Mouse (Mus musculus): Measurements from ENCODE around the gene Sdf2.
A peak's percentile ranks its signal among the peaks of the same experiment; 100 is the strongest.

Sdf2 gene

GRCm38 (mm10) chr11:78261380-78262352 lies 16.1 kb downstream of the Sdf2 start, which contains the start of gene 2610507B11Rik:
Gene 2610507B11Rik (plus strand): TSS chr11:78261752.
- DNase-seq (ENCODE audit: low read depth, low spot score): peak; percentile 92

GRCm38 (mm10) chr11:78262550-78262949 lies 17.0 kb downstream of the Sdf2 start:
- DNase-seq (ENCODE audit: low read depth, low spot score): peak; percentile 91

DNA sequence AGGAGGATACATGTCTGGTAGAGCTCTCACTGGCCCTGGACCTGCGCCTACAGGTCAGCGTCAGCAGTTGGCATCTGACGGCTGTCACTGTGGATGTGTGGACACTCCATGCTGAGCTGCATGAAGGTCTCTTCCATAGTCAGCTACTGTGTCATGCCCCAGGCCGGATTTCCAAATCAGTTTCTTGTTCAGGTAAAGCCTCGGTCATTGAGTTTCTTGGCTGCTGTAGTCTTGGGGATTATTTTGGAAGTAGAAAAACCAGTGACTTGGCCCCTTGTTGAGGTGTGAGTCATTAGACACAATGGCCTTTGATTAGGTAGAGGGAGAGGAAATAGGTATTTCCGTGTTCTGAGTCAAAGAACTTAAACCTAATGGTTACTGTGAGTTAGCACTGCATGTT lies 20.0 kb downstream of the Sdf2 start:
- DNase-seq (ENCODE audit: low read depth, low spot score): no peak

- no peak for DNase-seq (ENCODE audit: low read depth, low spot score)
These were observed 26.4 kb downstream of the Sdf2 start for GRCm38 (mm10) chr11:78271986-78272385.

- no peak for DNase-seq (ENCODE audit: low read depth, low spot score)
These were observed 30.1 kb downstream of the Sdf2 start for GRCm38 (mm10) chr11:78275596-78275995.

DNA sequence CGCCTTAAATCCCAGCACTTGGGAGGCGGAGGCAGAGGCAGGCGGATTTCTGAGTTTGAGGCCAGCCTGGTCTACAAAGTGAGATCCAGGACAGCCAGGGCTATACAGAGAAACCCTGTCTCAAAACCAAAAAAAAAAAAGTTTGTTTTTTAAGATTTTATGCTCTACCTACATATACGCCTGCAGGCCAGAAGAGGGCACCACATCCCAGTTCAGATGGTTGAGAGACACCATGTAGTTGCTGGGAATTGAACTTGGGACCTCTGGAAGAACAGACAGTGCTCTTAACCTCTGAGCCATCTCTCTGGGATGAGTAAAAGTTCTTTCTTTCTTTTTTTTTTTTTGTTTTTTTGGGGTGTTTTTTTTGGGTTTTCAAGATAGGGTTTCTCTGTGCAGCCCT lies 30.6 kb downstream of the Sdf2 start:
- DNase-seq (ENCODE audit: low read depth, low spot score): peak; percentile 67

- no peak for DNase-seq (ENCODE audit: low read depth, low spot score)
These were observed 33.3 kb downstream of the Sdf2 start for GRCm38 (mm10) chr11:78278853-78279252.

- DNase-seq (ENCODE audit: low read depth, low spot score): no peak
These were observed 34.0 kb downstream of the Sdf2 start for GRCm38 (mm10) chr11:78279586-78279985.

DNA sequence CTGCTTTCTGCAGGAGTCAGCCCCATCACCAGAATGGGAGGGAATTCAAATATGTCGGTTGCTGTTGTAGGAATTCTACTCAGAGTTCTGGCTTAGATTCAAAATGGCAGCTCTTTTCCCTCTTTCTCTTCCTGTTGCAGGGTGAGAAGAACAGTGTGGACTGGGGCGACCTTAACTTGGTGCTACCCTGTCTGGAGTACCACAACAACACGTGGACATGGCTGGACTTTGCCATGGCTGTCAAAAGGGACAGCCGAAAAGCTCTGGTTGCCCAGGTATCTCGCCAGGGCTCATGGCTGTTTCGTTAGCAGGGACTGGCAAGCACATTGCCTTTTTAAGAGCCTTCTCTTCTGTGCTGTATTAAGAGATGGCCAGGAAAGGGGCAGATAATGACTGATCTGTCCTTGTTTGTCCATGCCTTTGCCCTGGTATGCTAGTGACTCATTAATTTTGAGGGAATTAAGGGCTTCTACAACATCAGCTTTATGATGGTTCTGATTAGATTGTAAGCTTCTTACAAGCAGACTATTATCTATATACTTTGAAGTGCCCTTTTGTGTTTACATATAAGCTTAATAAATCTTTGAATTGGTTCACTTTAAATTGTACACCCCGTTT lies 43.7 kb downstream of the Sdf2 start:
- no peak for DNase-seq (ENCODE audit: low read depth, low spot score)

GRCm38 (mm10) chr11:78290654-78291053 lies 45.1 kb downstream of the Sdf2 start, which contains the start of gene BC030499:
Gene BC030499 (plus strand): TSS chr11:78290841.
- DNase-seq (ENCODE audit: low read depth, low spot score): no peak

DNA sequence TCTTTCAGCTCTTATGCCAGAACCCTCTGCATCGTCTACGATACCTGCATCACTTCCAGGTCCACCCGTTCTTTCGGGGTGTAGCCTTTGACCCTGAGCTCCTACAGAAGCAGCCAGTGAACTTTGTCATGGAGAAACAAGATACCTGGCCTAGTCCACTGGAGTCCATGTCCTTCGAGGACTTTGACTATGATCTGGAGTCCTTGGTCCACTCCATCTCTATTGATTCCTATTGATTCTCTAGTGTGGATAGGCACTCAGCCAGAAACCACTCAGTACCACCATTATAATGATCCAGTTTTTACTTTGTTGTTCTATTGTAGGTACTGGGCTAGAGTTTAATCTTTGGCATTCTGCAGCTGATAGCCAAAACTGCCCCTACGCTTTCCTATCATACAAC lies 49.0 kb downstream of the Sdf2 start:
- no peak for DNase-seq (ENCODE audit: low read depth, low spot score)

DNA sequence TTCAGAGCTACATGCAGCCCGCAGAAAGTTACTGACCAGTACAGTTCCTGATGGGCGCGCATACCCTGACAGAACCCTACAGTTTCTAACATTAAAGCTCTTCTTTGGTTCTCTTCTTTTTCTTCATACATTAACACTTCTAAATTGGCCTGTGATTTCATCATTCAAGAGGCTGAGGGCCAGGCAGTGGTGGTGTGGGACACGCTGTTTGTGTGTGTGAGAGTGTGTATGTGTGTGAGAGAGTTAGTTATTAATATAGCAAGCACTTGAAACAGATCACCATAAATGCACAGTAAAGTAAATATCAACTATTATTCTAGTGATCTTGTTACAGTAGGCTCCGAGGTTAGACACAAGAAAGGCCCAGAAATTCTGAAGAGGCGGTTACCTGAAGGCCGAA lies 55.4 kb downstream of the Sdf2 start:
- no peak for DNase-seq (ENCODE audit: low read depth, low spot score)

DNA sequence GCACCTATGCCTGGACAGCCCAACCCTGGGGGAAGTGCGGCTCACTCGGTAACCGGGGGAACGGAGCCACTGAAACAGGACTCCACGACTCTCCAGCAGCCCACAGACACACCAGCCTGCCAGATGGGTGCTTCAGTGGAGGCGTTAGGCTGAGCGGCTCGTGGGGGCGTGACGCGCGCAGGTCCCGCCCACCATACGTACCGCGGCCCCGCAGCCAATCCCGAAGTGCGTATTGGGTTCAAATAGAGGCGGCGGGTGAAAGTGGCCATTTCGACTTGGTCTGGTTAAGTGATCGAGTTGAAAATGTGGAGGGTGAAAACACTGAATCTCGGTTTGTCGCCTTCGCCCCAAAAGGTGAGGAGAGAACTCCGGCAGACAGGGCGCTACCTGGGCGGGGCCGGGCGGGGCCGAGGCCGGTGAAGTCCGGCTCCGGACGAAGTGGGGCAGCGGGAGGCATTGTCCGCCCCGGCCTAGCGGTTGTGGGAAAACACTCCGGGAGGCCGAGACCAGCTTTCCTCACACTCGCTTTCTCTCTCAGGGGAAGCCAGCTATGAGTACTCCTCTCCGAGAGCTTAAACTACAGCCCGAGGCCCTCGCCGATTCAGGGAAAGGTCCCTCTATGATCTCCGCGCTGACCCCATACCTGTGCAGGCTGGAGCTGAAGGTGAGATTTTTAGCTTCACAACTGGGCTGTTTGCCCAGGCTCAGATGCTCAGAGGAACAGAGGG lies 56.0 kb downstream of the Sdf2 start, which contains the start of gene Spag5:
Gene Spag5 (plus strand): TSS at position 173 of the 728 bp plus-strand sequence.
- peak; percentile 93 for DNase-seq (ENCODE audit: low read depth, low spot score)
